Mouse (Mus musculus): ENCODE data around the gene Mmp7.

Gene Mmp7

DNA sequence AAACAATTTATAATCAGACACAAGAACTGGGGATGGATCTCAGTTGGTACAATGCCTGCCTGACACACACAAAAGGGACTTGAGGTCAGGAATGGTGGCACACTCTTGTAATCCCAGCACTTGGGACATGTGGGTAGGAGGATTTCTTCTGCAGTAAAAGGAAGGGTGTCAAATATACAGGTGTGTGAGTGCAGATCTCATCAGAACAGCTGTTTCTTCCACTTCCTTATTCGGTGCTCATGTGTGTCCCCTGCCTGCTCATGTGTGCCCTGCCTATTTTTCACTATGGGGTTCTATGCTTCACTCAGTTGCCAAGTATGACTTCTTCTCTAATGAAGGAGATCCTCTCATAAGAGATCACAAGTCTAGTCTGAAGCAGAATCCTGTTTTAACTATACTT is 50.8 kb downstream of the Mmp7 start:
- DNase-seq (ENCODE audit: low read depth, low spot score): no peak

DNA sequence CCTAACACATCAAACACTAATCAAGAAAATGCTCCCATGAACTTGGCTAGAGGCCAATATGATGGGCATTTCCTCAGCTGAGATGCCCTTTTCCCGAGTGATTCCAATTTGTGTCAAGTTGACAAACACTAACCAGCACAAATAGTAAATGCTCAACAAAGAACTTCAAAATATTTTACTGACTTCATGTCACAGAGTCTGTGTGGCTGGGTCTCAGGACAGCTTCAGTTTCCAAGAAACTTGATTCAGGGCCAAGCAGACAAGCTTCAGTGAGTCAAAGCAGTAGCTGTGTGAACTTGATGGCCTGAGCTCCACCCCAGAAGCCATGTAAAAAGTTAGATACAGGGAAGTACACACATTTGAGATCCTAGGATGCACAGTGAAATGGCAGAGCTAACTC is 52.3 kb downstream of the Mmp7 start:
- DNase-seq (ENCODE audit: low read depth, low spot score): no peak

- DNase-seq (ENCODE audit: low read depth, low spot score): no peak
These were observed 57.0 kb downstream of the Mmp7 start for GRCm38 (mm10) chr9:7748881-7749280.

Measured in WW6 (cell line).